Mouse (Mus musculus): Measurements from ENCODE around the gene Chtf18. TPM values are rescaled to one million over a fixed set of nuclear protein-coding genes. Genes with fewer than 3 reads are reported as not detected.

Gene Chtf18
- polyA plus RNA-seq (2015; fragmentation: Nextera tagmentation; extraction: Ambion mirVana) = 10.3 and 13.8 TPM in 2 replicates

GRCm38 (mm10) chr17:25727265-25728008, at the start of gene Chtf18, which contains the start of gene Rpusd1:
Gene Chtf18, minus strand, starts transcription at chr17:25727419.
Gene Rpusd1, plus strand, starts transcription at chr17:25727670.
- Histone ChIP-seq H3K4me3 (replicated peaks; ENCODE audit: low read depth, low read length) (peak within 1 kb of the TSS; percentile 51), H3K27ac (peak within 1 kb of the TSS; percentile 57), H3K4me2 (ENCODE audit: low read length) (peak within 1 kb of the TSS; percentile 91), H3K4me1 (replicated peaks; ENCODE audit: insufficient read depth, low read length) (peaks cover 17% of the 10 kb centered on the region), H3K9ac (ENCODE audit: low read depth, low read length) (peak within 1 kb of the TSS; percentile 83), H3K27me3 (ENCODE audit: insufficient read depth, low read length) (no peaks in the 10 kb centered on the region), H3K36me3 (ENCODE audit: insufficient read depth, low read length) (0 out of 2 replicates have a peak, but pooled peaks cover 3% of the 10 kb centered on the region), H3K9me3 (replicated peaks; ENCODE audit: low read length) (no peaks in the 10 kb centered on the region)
- no peak for TF ChIP-seq CTCF (IDR thresholded peaks at IDR 0.05; ENCODE audit: low read depth)
- DNase-seq (ENCODE audit: low spot score) (peak; percentile 100), ATAC-seq (replicated peaks; ENCODE audit: low FRiP score, low read depth) (peak; percentile 98)
- under 1% methylated on average over 37 of the region's 37 CpGs for WGBS

- 0 out of 2 replicates have a peak, but pooled peaks cover 15% of the 10 kb centered on the region for H3K36me3 ChIP-seq (ENCODE audit: insufficient read depth, low read length)
- DNase-seq (ENCODE audit: low spot score) (no peak), ATAC-seq (replicated peaks; ENCODE audit: low FRiP score, low read depth) (no peak)
- no peaks in the 10 kb centered on the region for H3K27me3 ChIP-seq (ENCODE audit: insufficient read depth, low read length)
- peaks cover 6% of the 10 kb centered on the region; the same call in 1 of the 2 replicates for H3K4me1 ChIP-seq (replicated peaks; ENCODE audit: insufficient read depth, low read length)
- H3K9me3 ChIP-seq (replicated peaks; ENCODE audit: low read length) = no peaks in the 10 kb centered on the region
- 75% methylated on average over 10 of the region's 10 CpGs for WGBS
- no peak overlapping the region for H3K9ac ChIP-seq (ENCODE audit: low read depth, low read length)
- no peak overlapping the region for H3K4me2 ChIP-seq (ENCODE audit: low read length)
- no peak for TF ChIP-seq CTCF (IDR thresholded peaks at IDR 0.05; ENCODE audit: low read depth)
- no peak overlapping the region for H3K4me3 ChIP-seq (replicated peaks; ENCODE audit: low read depth, low read length)
- H3K27ac ChIP-seq = no peak overlapping the region
These were observed 48.3 kb upstream of the Chtf18 start for GRCm38 (mm10) chr17:25775318-25776062.

GRCm38 (mm10) chr17:25773549-25774120, 46.4 kb upstream of the Chtf18 start, which contains the start of gene Narfl:
Gene Narfl, plus strand, starts transcription at chr17:25773776.
- 0 out of 2 replicates have a peak within 1 kb of the TSS, but pooled peaks have one; percentile 14 for H3K27ac ChIP-seq
- TF ChIP-seq CTCF (IDR thresholded peaks at IDR 0.05; ENCODE audit: low read depth) = peak; percentile 99
- DNase-seq (ENCODE audit: low spot score) (peak; percentile 97), ATAC-seq (replicated peaks; ENCODE audit: low FRiP score, low read depth) (peak; percentile 86)
- H3K4me1 ChIP-seq (replicated peaks; ENCODE audit: insufficient read depth, low read length) = peaks cover 6% of the 10 kb centered on the region; the same call in 1 of the 2 replicates
- H3K4me2 ChIP-seq (ENCODE audit: low read length) = peak within 1 kb of the TSS; percentile 84
- H3K9ac ChIP-seq (ENCODE audit: low read depth, low read length) = peak within 1 kb of the TSS; percentile 72
- peak within 1 kb of the TSS; percentile 63 for H3K4me3 ChIP-seq (replicated peaks; ENCODE audit: low read depth, low read length)
- no peaks in the 10 kb centered on the region for H3K27me3 ChIP-seq (ENCODE audit: insufficient read depth, low read length)
- H3K36me3 ChIP-seq (ENCODE audit: insufficient read depth, low read length) = 0 out of 2 replicates have a peak, but pooled peaks cover 9% of the 10 kb centered on the region
- under 1% methylated on average over 37 of the region's 37 CpGs for WGBS
- H3K9me3 ChIP-seq (replicated peaks; ENCODE audit: low read length) = no peaks in the 10 kb centered on the region

- DNase-seq (ENCODE audit: low spot score) = no peak
- 53% methylated on average over 9 of the region's 9 CpGs for WGBS
- no peak overlapping the region for H3K4me2 ChIP-seq (ENCODE audit: low read length)
These were observed 42.1 kb upstream of the Chtf18 start for GRCm38 (mm10) chr17:25769331-25769730.

GRCm38 (mm10) chr17:25765886-25766285, 38.7 kb upstream of the Chtf18 start:
- DNase-seq (ENCODE audit: low spot score) (no peak), ATAC-seq (replicated peaks; ENCODE audit: low FRiP score, low read depth) (no peak)
- H3K9me3 ChIP-seq (replicated peaks; ENCODE audit: low read length) = no peaks in the 10 kb centered on the region
- no peaks in the 10 kb centered on the region for H3K27me3 ChIP-seq (ENCODE audit: insufficient read depth, low read length)
- no peaks in the 10 kb centered on the region for H3K4me1 ChIP-seq (replicated peaks; ENCODE audit: insufficient read depth, low read length)
- WGBS = 46% methylated on average over 5 of the region's 5 CpGs
- no peak overlapping the region for H3K27ac ChIP-seq
- H3K4me3 ChIP-seq (replicated peaks; ENCODE audit: low read depth, low read length) = no peak overlapping the region
- no peak overlapping the region for H3K9ac ChIP-seq (ENCODE audit: low read depth, low read length)
- no peak overlapping the region for H3K4me2 ChIP-seq (ENCODE audit: low read length)
- no peak for TF ChIP-seq CTCF (IDR thresholded peaks at IDR 0.05; ENCODE audit: low read depth)
- no peaks in the 10 kb centered on the region for H3K36me3 ChIP-seq (ENCODE audit: insufficient read depth, low read length)

More at GRCm38 (mm10) chr17:25769331-25769730, 42.1 kb upstream of the Chtf18 start:
- no peaks in the 10 kb centered on the region for H3K27me3 ChIP-seq (ENCODE audit: insufficient read depth, low read length)
- peaks cover 3% of the 10 kb centered on the region; the same call in 1 of the 2 replicates for H3K4me1 ChIP-seq (replicated peaks; ENCODE audit: insufficient read depth, low read length)
- no peak overlapping the region for H3K4me3 ChIP-seq (replicated peaks; ENCODE audit: low read depth, low read length)
- no peak for TF ChIP-seq CTCF (IDR thresholded peaks at IDR 0.05; ENCODE audit: low read depth)
- ATAC-seq (replicated peaks; ENCODE audit: low FRiP score, low read depth) = no peak
- no peak overlapping the region for H3K27ac ChIP-seq
- H3K36me3 ChIP-seq (ENCODE audit: insufficient read depth, low read length) = no peaks in the 10 kb centered on the region
- no peak overlapping the region for H3K9ac ChIP-seq (ENCODE audit: low read depth, low read length)
- no peaks in the 10 kb centered on the region for H3K9me3 ChIP-seq (replicated peaks; ENCODE audit: low read length)

GRCm38 (mm10) chr17:25762591-25762990, 35.4 kb upstream of the Chtf18 start:
- Histone ChIP-seq H3K9me3 (replicated peaks; ENCODE audit: low read length) (no peaks in the 10 kb centered on the region), H3K4me2 (ENCODE audit: low read length) (no peak overlapping the region), H3K27me3 (ENCODE audit: insufficient read depth, low read length) (no peaks in the 10 kb centered on the region), H3K4me3 (replicated peaks; ENCODE audit: low read depth, low read length) (no peak overlapping the region), H3K4me1 (replicated peaks; ENCODE audit: insufficient read depth, low read length) (no peaks in the 10 kb centered on the region), H3K36me3 (ENCODE audit: insufficient read depth, low read length) (no peaks in the 10 kb centered on the region), H3K27ac (no peak overlapping the region), H3K9ac (ENCODE audit: low read depth, low read length) (no peak overlapping the region)
- DNase-seq (ENCODE audit: low spot score) (no peak), ATAC-seq (replicated peaks; ENCODE audit: low FRiP score, low read depth) (no peak)
- TF ChIP-seq CTCF (IDR thresholded peaks at IDR 0.05; ENCODE audit: low read depth) = no peak
- 48% methylated on average over 3 of the region's 3 CpGs for WGBS
